Mouse (Mus musculus): ENCODE results near the gene Gabrb1. TPM values are rescaled to one million over a fixed set of nuclear protein-coding genes. Genes with fewer than 3 reads are reported as not detected.
"Not testable (repeated sequence)": the region's sequence is repeated elsewhere in the genome, so short reads cannot be mapped to it uniquely, and the experiment has no call there.

Gene Gabrb1
- polyA plus RNA-seq, 1 experiment from 2014 or later = 0.93 TPM

DNA sequence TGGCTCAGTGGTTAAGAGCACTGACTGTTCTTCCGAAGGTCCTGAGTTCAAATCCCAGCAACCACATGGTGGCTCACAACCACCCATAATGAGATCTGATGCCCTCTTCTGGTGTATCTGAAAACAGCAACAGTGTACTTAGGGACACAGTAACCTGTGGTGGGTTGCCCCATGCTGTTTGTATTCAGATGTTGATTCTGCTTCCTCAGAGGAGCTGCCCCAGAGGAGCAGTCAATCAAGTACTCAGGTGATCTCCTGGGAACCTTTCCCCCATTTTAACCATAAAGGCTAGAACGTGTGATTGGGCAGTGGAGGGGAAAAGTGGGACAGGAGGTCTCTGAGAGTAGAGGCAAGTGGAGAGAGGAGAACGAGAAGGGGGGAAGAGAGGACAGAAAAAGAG, 497.8 kb downstream of the Gabrb1 start:
- WGBS = 79% methylated on average over 3 of the region's 3 CpGs
- not testable (repeated sequence) for H3K4me1 ChIP-seq (ENCODE audit: control insufficient read depth, insufficient read depth, low read length); H3K9ac ChIP-seq (ENCODE audit: low read length); H3K9me3 ChIP-seq (ENCODE audit: control insufficient read depth, low read length); H3K27me3 ChIP-seq (ENCODE audit: control insufficient read depth, insufficient read depth, low read length); ATAC-seq (ENCODE audit: insufficient read depth, low FRiP score, low TSS enrichment); H3K36me3 ChIP-seq (ENCODE audit: control insufficient read depth, insufficient read depth, low read length); H3K4me3 ChIP-seq (ENCODE audit: low read depth, low read length); H3K27ac ChIP-seq (ENCODE audit: low read depth, low read length); DNase-seq (ENCODE audit: low spot score); H3K4me2 ChIP-seq (ENCODE audit: low read depth)

DNA sequence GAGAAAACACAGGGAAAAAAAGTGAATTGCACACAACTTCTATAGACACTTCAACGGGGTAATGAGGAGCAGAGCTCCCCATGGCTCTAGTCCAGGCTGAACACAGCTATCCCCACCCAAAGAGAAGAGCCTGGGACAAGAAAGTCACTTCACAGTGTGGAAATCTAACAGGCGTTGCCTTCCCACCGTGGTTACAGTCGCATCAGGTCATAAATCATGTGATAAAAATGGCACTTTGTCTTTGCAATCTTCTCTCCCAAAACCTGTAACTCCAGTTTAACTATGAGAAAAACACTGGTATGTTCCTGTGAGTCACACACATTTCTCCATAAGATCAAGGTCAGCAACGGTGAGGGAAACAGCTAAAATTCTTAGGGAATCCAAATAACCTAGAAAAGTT, 498.7 kb downstream of the Gabrb1 start:
- ATAC-seq (ENCODE audit: insufficient read depth, low FRiP score, low TSS enrichment) (no peak), DNase-seq (ENCODE audit: low spot score) (no peak)
- no peaks in the 10 kb centered on the region for H3K27me3 ChIP-seq (ENCODE audit: control insufficient read depth, insufficient read depth, low read length)
- no peak overlapping the region for H3K9ac ChIP-seq (ENCODE audit: low read length)
- H3K4me2 ChIP-seq (ENCODE audit: low read depth) = no peak overlapping the region
- H3K4me1 ChIP-seq (ENCODE audit: control insufficient read depth, insufficient read depth, low read length) = no peaks in the 10 kb centered on the region
- H3K4me3 ChIP-seq (ENCODE audit: low read depth, low read length) = no peak overlapping the region
- no peak overlapping the region for H3K27ac ChIP-seq (ENCODE audit: low read depth, low read length)
- peaks cover 8% of the 10 kb centered on the region for H3K36me3 ChIP-seq (ENCODE audit: control insufficient read depth, insufficient read depth, low read length)
- WGBS = 85% methylated on average over 5 of the region's 5 CpGs
- no peaks in the 10 kb centered on the region for H3K9me3 ChIP-seq (ENCODE audit: control insufficient read depth, low read length)

DNA sequence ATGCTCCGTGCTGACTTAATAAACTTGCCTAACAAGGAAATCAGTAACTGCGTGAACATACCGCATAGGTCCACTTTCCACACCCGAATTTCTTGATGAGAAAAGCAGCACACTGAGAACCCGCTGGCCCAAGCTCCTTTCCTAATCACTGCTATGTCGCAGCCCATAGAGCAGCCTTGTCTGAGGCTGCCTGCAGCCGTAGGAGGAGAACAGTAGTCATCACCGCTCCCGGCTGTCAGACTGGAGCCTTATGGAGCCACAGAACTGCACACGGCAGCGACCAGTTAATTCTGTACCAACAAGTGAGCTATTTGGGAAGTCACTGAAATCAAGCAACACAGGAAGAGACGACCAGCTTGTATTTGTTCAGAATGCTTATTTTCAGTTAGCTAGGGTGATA, 500.8 kb downstream of the Gabrb1 start:
- Histone ChIP-seq H3K27me3 (ENCODE audit: control insufficient read depth, insufficient read depth, low read length) (no peaks in the 10 kb centered on the region), H3K4me3 (ENCODE audit: low read depth, low read length) (no peak overlapping the region), H3K9ac (ENCODE audit: low read length) (no peak overlapping the region), H3K36me3 (ENCODE audit: control insufficient read depth, insufficient read depth, low read length) (peaks cover 8% of the 10 kb centered on the region), H3K4me1 (ENCODE audit: control insufficient read depth, insufficient read depth, low read length) (no peaks in the 10 kb centered on the region), H3K27ac (ENCODE audit: low read depth, low read length) (no peak overlapping the region), H3K9me3 (ENCODE audit: control insufficient read depth, low read length) (no peaks in the 10 kb centered on the region), H3K4me2 (ENCODE audit: low read depth) (no peak overlapping the region)
- ATAC-seq (ENCODE audit: insufficient read depth, low FRiP score, low TSS enrichment) (no peak), DNase-seq (ENCODE audit: low spot score) (no peak)
- 93% methylated on average over 12 of the region's 12 CpGs for WGBS

DNA sequence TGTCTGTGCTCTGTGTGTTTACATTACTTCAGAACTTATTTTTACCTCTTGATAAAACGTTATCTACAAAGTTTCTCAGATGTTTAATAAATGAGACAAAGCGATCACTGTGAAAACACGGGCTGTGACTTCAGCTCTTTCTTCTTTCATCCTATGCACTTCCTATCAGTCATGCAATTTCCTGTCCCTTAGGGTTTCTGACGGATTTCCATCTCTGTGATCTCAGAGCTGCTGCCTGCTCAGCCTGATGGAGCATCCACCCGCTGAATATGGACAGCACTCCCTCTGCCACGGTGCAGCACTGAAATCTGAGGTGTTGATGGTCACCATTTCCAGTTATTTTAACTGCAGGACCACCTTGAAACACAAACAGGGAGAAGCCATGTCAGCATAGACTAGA, 501.6 kb downstream of the Gabrb1 start:
- WGBS = 85% methylated on average over 6 of the region's 6 CpGs
- no peak overlapping the region for H3K9ac ChIP-seq (ENCODE audit: low read length)
- DNase-seq (ENCODE audit: low spot score) (no peak), ATAC-seq (ENCODE audit: insufficient read depth, low FRiP score, low TSS enrichment) (no peak)
- peaks cover 8% of the 10 kb centered on the region for H3K36me3 ChIP-seq (ENCODE audit: control insufficient read depth, insufficient read depth, low read length)
- no peak overlapping the region for H3K4me2 ChIP-seq (ENCODE audit: low read depth)
- no peaks in the 10 kb centered on the region for H3K27me3 ChIP-seq (ENCODE audit: control insufficient read depth, insufficient read depth, low read length)
- no peak overlapping the region for H3K4me3 ChIP-seq (ENCODE audit: low read depth, low read length)
- no peaks in the 10 kb centered on the region for H3K4me1 ChIP-seq (ENCODE audit: control insufficient read depth, insufficient read depth, low read length)
- no peak overlapping the region for H3K27ac ChIP-seq (ENCODE audit: low read depth, low read length)
- no peaks in the 10 kb centered on the region for H3K9me3 ChIP-seq (ENCODE audit: control insufficient read depth, low read length)

DNA sequence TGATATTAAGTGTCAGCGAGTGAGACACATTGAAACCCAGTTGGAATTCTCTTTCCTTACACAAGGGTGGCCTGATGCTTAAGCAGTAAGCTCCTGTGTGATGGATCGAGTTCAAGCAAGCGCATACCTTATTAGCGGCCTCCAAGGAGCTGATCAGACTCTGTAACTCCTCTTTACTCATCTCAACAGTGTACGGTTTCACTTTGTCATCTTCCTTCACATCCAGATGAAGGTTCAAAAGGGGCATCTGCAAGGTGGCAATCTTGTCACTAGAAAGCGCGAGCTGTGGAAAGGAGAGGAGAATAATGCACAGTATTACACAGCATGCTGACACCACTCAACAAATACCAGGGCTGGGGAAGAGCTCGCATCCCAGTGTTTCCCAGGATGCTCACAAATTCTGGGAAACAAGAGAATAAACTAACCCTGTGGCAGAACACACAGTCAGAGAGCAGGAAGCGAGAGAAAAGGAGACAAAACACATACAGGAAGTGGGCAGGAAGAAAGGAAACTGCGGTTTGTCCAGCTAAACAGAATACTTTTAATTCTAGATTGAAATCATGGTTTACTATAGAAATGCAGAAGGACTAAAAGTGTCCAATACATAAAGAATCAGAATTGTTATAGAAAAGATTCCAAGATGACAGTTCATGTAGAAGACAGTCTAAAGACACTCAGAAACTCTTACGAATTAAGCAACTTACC, 503.0 kb downstream of the Gabrb1 start:
- H3K9ac ChIP-seq (ENCODE audit: low read length) = no peak overlapping the region
- peaks cover 8% of the 10 kb centered on the region for H3K36me3 ChIP-seq (ENCODE audit: control insufficient read depth, insufficient read depth, low read length)
- no peak overlapping the region for H3K4me3 ChIP-seq (ENCODE audit: low read depth, low read length)
- no peaks in the 10 kb centered on the region for H3K4me1 ChIP-seq (ENCODE audit: control insufficient read depth, insufficient read depth, low read length)
- ATAC-seq (ENCODE audit: insufficient read depth, low FRiP score, low TSS enrichment) (no peak), DNase-seq (ENCODE audit: low spot score) (no peak)
- WGBS = 94% methylated on average over 11 of the region's 11 CpGs
- H3K27me3 ChIP-seq (ENCODE audit: control insufficient read depth, insufficient read depth, low read length) = no peaks in the 10 kb centered on the region
- no peak overlapping the region for H3K27ac ChIP-seq (ENCODE audit: low read depth, low read length)
- no peaks in the 10 kb centered on the region for H3K9me3 ChIP-seq (ENCODE audit: control insufficient read depth, low read length)
- H3K4me2 ChIP-seq (ENCODE audit: low read depth) = no peak overlapping the region

DNA sequence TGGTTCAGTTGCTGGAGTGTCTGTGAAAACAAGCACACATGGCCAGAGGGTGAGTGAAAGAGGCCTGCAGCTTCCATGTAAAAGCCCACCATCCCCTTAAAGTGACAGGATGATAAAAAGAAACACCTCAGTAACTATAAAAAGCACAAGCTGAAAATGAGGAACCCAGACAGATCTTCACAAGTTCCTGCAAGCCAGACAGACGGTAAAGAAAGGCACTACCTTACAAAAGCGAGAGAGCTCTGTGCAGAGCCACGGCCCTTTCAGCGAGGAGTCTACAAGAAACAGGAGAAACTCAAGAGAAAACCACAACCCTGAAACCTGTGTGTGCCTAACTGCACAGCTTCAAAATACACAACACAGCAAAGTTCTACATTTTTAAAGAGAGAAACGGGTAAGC, 504.9 kb downstream of the Gabrb1 start:
- no peak overlapping the region for H3K27ac ChIP-seq (ENCODE audit: low read depth, low read length)

DNA sequence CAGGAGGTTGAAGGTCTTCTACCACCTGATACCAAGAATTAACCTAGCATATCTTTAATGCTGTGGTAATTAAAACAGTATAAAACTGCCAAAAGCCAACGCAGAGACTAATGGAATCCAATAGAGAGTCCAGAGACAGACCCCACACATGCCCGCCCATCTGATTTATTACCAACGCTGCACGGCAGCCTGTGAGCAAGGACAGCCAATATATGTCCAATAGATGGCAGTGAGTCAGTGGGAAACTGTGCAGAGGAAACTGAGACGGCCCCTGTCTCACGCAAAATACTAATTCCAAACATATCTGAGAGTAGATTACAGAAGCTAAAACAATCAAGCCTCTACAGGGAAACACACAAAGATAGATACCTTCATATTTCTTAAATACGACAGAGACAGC, 506.5 kb downstream of the Gabrb1 start:
- no peak overlapping the region for H3K4me3 ChIP-seq (ENCODE audit: low read depth, low read length)
- WGBS = 65% methylated on average over 7 of the region's 7 CpGs
- no peak overlapping the region for H3K4me2 ChIP-seq (ENCODE audit: low read depth)
- no peak overlapping the region for H3K27ac ChIP-seq (ENCODE audit: low read depth, low read length)
- no peak for ATAC-seq (ENCODE audit: insufficient read depth, low FRiP score, low TSS enrichment)
- H3K4me1 ChIP-seq (ENCODE audit: control insufficient read depth, insufficient read depth, low read length) = peaks cover 5% of the 10 kb centered on the region; the same call in 1 of the 2 replicates
- no peak for DNase-seq (ENCODE audit: low spot score)
- H3K27me3 ChIP-seq (ENCODE audit: control insufficient read depth, insufficient read depth, low read length) = no peaks in the 10 kb centered on the region
- peaks cover 3% of the 10 kb centered on the region; the same call in 1 of the 2 replicates for H3K36me3 ChIP-seq (ENCODE audit: control insufficient read depth, insufficient read depth, low read length)
- no peak overlapping the region for H3K9ac ChIP-seq (ENCODE audit: low read length)
- H3K9me3 ChIP-seq (ENCODE audit: control insufficient read depth, low read length) = no peaks in the 10 kb centered on the region

More for the DNA sequence above, 504.9 kb downstream of the Gabrb1 start:
- 88% methylated on average over 5 of the region's 5 CpGs for WGBS
- H3K9me3 ChIP-seq (ENCODE audit: control insufficient read depth, low read length) = no peaks in the 10 kb centered on the region
- DNase-seq (ENCODE audit: low spot score) = no peak
- no peak overlapping the region for H3K4me3 ChIP-seq (ENCODE audit: low read depth, low read length)
- H3K4me1 ChIP-seq (ENCODE audit: control insufficient read depth, insufficient read depth, low read length) = peaks cover 5% of the 10 kb centered on the region; the same call in 1 of the 2 replicates
- no peak overlapping the region for H3K9ac ChIP-seq (ENCODE audit: low read length)
- no peak overlapping the region for H3K4me2 ChIP-seq (ENCODE audit: low read depth)
- H3K36me3 ChIP-seq (ENCODE audit: control insufficient read depth, insufficient read depth, low read length) = peaks cover 8% of the 10 kb centered on the region
- ATAC-seq (ENCODE audit: insufficient read depth, low FRiP score, low TSS enrichment) = no peak
- H3K27me3 ChIP-seq (ENCODE audit: control insufficient read depth, insufficient read depth, low read length) = no peaks in the 10 kb centered on the region

DNA sequence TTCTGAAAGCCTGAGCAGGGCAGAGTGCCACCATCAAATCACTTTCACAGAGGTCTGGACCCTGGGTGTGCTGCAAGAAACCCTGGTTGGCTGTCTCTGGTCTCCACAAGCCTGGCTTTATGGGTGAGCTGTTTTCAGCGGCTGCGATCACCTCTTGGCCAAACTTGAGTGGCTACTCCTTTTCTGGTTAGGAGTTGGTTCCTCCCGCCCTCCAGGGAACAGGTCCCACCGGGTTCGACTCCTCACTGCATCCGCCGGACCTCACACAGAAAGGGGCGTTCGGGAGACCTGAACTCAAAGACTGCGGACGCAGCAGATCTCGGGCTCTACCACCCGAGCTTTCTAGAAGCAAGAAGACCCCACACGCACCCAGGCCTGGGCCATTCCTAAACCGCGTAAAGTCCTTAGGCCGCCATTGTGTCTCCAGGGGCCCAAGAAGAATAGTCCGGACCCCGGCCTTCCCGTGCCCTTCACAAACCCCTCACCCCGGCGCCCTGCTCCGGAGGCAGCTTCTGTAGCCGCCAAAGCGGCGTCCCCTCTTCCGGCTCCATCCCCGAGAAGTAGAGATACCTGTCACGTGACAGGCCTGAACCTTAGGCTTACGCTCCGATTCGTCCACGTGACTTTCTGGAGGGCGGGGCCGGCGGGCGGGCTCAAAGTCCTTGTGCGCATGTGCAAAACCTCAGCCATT, 509.8 kb downstream of the Gabrb1 start, which contains the start of gene Commd8:
Gene Commd8, minus strand, starts transcription at position 596 of the 691 bp plus-strand sequence.
- ATAC-seq (ENCODE audit: insufficient read depth, low FRiP score, low TSS enrichment) (peak; percentile 94), DNase-seq (ENCODE audit: low spot score) (peak; percentile 95)
- Histone ChIP-seq H3K27ac (ENCODE audit: low read depth, low read length) (0 out of 2 replicates have a peak within 1 kb of the TSS, but pooled peaks have one; percentile 40), H3K9me3 (ENCODE audit: control insufficient read depth, low read length) (no peaks in the 10 kb centered on the region), H3K4me2 (ENCODE audit: low read depth) (peak within 1 kb of the TSS; percentile 92), H3K27me3 (ENCODE audit: control insufficient read depth, insufficient read depth, low read length) (no peaks in the 10 kb centered on the region), H3K4me3 (ENCODE audit: low read depth, low read length) (peak within 1 kb of the TSS; percentile 67), H3K9ac (ENCODE audit: low read length) (peak within 1 kb of the TSS; percentile 78), H3K4me1 (ENCODE audit: control insufficient read depth, insufficient read depth, low read length) (peaks cover 5% of the 10 kb centered on the region; the same call in 1 of the 2 replicates), H3K36me3 (ENCODE audit: control insufficient read depth, insufficient read depth, low read length) (no peaks in the 10 kb centered on the region)
- under 1% methylated on average over 38 of the region's 38 CpGs for WGBS

DNA sequence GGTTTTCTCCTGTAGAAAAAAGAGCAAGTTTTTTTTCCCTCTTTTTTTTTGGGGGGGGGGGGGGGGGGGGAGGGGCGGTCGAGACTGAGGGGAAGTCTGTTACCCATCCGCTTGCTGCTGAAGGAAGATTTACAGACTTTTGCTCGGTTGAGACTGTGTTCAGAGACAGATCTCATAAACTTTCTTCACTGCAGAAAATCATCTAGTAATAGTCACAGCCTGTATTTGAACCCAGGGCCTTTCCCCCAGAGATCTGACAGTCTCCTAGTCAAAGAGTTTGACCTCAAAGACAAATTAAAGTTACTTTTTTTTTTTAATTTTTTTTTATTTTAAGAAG, 510.3 kb downstream of the Gabrb1 start:
- Histone ChIP-seq H3K4me3 (ENCODE audit: low read depth, low read length) (peak overlapping the region; percentile 67; the same call in 1 of the 2 replicates), H3K4me1 (ENCODE audit: control insufficient read depth, insufficient read depth, low read length) (peaks cover 5% of the 10 kb centered on the region; the same call in 1 of the 2 replicates), H3K27ac (ENCODE audit: low read depth, low read length) (no peak overlapping the region), H3K4me2 (ENCODE audit: low read depth) (0 out of 2 replicates have a peak overlapping the region, but pooled peaks have one; percentile 3), H3K27me3 (ENCODE audit: control insufficient read depth, insufficient read depth, low read length) (no peaks in the 10 kb centered on the region), H3K36me3 (ENCODE audit: control insufficient read depth, insufficient read depth, low read length) (no peaks in the 10 kb centered on the region), H3K9ac (ENCODE audit: low read length) (no peak overlapping the region), H3K9me3 (ENCODE audit: control insufficient read depth, low read length) (no peaks in the 10 kb centered on the region)
- DNase-seq (ENCODE audit: low spot score) (peak; percentile 17), ATAC-seq (ENCODE audit: insufficient read depth, low FRiP score, low TSS enrichment) (peak; percentile 64)
- 0% methylated on average over 4 of the region's 4 CpGs for WGBS
